Mouse (Mus musculus) small intestine, adult 2 months (tissue): ENCODE results near the gene Creb5. TPM values are rescaled to one million over a fixed set of nuclear protein-coding genes. Genes with fewer than 3 reads are reported as not detected.

Experiments
- H3K27ac ChIP-seq: fragments of 200-500 bp; 2 replicates; pipeline ENCODE4 v1.5.1; 2012; ENCODE audit warnings: low read depth, low read length, control low read depth, inconsistent platforms; ENCODE audit not compliant: insufficient read depth
- H3K27me3 ChIP-seq: fragments of 200-500 bp; 2 replicates; pipeline ENCODE4 v1.6.1; 2012; ENCODE audit warnings: mild to moderate bottlenecking, moderate library complexity, low read length, inconsistent platforms; ENCODE audit not compliant: control insufficient read depth, insufficient read depth
- H3K36me3 ChIP-seq: fragments of 200-500 bp; 2 replicates; pipeline ENCODE4 v1.6.1; 2012; ENCODE audit warnings: mild to moderate bottlenecking, low read length, control low read depth, inconsistent platforms; ENCODE audit not compliant: control insufficient read depth, insufficient read depth
- H3K4me1 ChIP-seq: fragments of 200-500 bp; 2 replicates; pipeline ENCODE4 v1.6.1; 2012; ENCODE audit warnings: low read length, inconsistent platforms, mixed read lengths; ENCODE audit not compliant: control insufficient read depth, insufficient read depth, insufficient read length
- H3K4me3 ChIP-seq: fragments of 200-500 bp; 2 replicates; pipeline ENCODE4 v1.5.1; 2012; ENCODE audit warnings: low read depth, mild to moderate bottlenecking, control low read depth, inconsistent platforms, low read length, moderate library complexity
- CTCF ChIP-seq: fragments of 200-500 bp; IDR thresholded peaks from 2 replicates; pipeline ENCODE4 v1.5.1; 2012; ENCODE audit warnings: low read depth, mild to moderate bottlenecking, control low read depth, inconsistent platforms, low read length, moderate library complexity, mixed read lengths; ENCODE audit not compliant: insufficient replicate concordance, insufficient read length; ENCODE audit errors: extremely low read depth
- POLR2A ChIP-seq: fragments of 200-500 bp; IDR thresholded peaks from 2 replicates; pipeline ENCODE4 v1.6.1; 2012; ENCODE audit warnings: low read depth, mild to moderate bottlenecking, control low read depth, inconsistent platforms, low read length, moderate library complexity
- WGBS: fragments of 180-500 bp; shearing (Covaris S2); methylation state at CpG from one replicate; pipeline ENCODE4 v1.1.7; 2018; 5-methylcytosine and 5-hydroxymethylcytosine counted together
- polyA plus RNA-seq: library from polyadenylated mRNA; depleted of rRNA; stranded (reverse); fragments of >200 nt; gene quantifications from 2 replicates; pipeline ENCODE4 v1.2.3, GENCODE M21; 2012

Creb5 gene
- polyA plus RNA-seq, 1 experiment = 1.1 TPM

- no peak overlapping the region for H3K27ac ChIP-seq
- no peak overlapping the region for H3K4me3 ChIP-seq
- H3K36me3 ChIP-seq = no peaks in the 10 kb centered on the region
- TF ChIP-seq CTCF (no peak), POLR2A (no peak)
- H3K27me3 ChIP-seq = no peaks in the 10 kb centered on the region
- H3K4me1 ChIP-seq = no peaks in the 10 kb centered on the region
- WGBS = 84% methylated on average over 11 of the region's 11 CpGs
Observed at GRCm38 (mm10) chr6:53445862-53446460, 158.9 kb downstream of the Creb5 start.

GRCm38 (mm10) chr6:53447479-53447878 is 160.4 kb downstream of the Creb5 start:
- H3K4me3 ChIP-seq = no peak overlapping the region
- H3K27ac ChIP-seq = no peak overlapping the region
- TF ChIP-seq POLR2A (no peak), CTCF (no peak)
- no peaks in the 10 kb centered on the region for H3K4me1 ChIP-seq
- no peaks in the 10 kb centered on the region for H3K36me3 ChIP-seq
- WGBS = 87% methylated on average over 9 of the region's 9 CpGs
- no peaks in the 10 kb centered on the region for H3K27me3 ChIP-seq

GRCm38 (mm10) chr6:53448317-53448870 is 161.3 kb downstream of the Creb5 start:
- H3K27me3 ChIP-seq = no peaks in the 10 kb centered on the region
- no peak overlapping the region for H3K4me3 ChIP-seq
- 62% methylated on average over 9 of the region's 9 CpGs for WGBS
- no peak overlapping the region for H3K27ac ChIP-seq
- no peaks in the 10 kb centered on the region for H3K36me3 ChIP-seq
- no peaks in the 10 kb centered on the region for H3K4me1 ChIP-seq
- TF ChIP-seq POLR2A (no peak), CTCF (no peak)

- TF ChIP-seq CTCF = no peak
- no peak for TF ChIP-seq POLR2A
- H3K27me3 ChIP-seq = no peaks in the 10 kb centered on the region
- H3K27ac ChIP-seq = no peak overlapping the region
- H3K36me3 ChIP-seq = no peaks in the 10 kb centered on the region
- H3K4me3 ChIP-seq = no peak overlapping the region
- no peaks in the 10 kb centered on the region for H3K4me1 ChIP-seq
- 30% methylated on average over 9 of the region's 9 CpGs for WGBS
Observed at GRCm38 (mm10) chr6:53449437-53450173, 162.5 kb downstream of the Creb5 start.

GRCm38 (mm10) chr6:53450494-53450893 is 163.4 kb downstream of the Creb5 start:
- WGBS = 40% methylated on average over 3 of the region's 3 CpGs
- no peak overlapping the region for H3K27ac ChIP-seq
- H3K27me3 ChIP-seq = no peaks in the 10 kb centered on the region
- TF ChIP-seq POLR2A (no peak), CTCF (no peak)
- H3K4me1 ChIP-seq = no peaks in the 10 kb centered on the region
- H3K4me3 ChIP-seq = no peak overlapping the region
- H3K36me3 ChIP-seq = no peaks in the 10 kb centered on the region

- 58% methylated on average over 6 of the region's 6 CpGs for WGBS
- no peak overlapping the region for H3K4me3 ChIP-seq
- H3K27ac ChIP-seq = no peak overlapping the region
- H3K4me1 ChIP-seq = no peaks in the 10 kb centered on the region
- no peaks in the 10 kb centered on the region for H3K36me3 ChIP-seq
- no peaks in the 10 kb centered on the region for H3K27me3 ChIP-seq
- no peak for TF ChIP-seq CTCF
Observed at GRCm38 (mm10) chr6:53452240-53452639, 165.2 kb downstream of the Creb5 start.

GRCm38 (mm10) chr6:53455442-53455841 is 168.4 kb downstream of the Creb5 start:
- Histone ChIP-seq H3K36me3 (no peaks in the 10 kb centered on the region), H3K4me1 (no peaks in the 10 kb centered on the region), H3K4me3 (no peak overlapping the region), H3K27me3 (no peaks in the 10 kb centered on the region), H3K27ac (no peak overlapping the region)
- 55% methylated on average over 4 of the region's 4 CpGs for WGBS
- no peak for TF ChIP-seq CTCF
- TF ChIP-seq POLR2A = no peak
